Mouse (Mus musculus) left cerebral cortex, adult 2 months (tissue): ENCODE results near the gene Glb1. TPM values are rescaled to one million over a fixed set of nuclear protein-coding genes. Genes with fewer than 3 reads are reported as not detected.

ENCODE experiments used
- DNase-seq, 2 experiments: peaks; one replicate each; pipeline ENCODE4 v3.0.0; 2021 to 2022; ENCODE audit warnings: low spot score in 2 of 2, mixed read lengths in 1 of 2; ENCODE audit errors: extremely low spot score in 1 of 2
- H3K27ac ChIP-seq: fragments of 200-600 bp; 2 replicates; pipeline ENCODE4 v1.8.1; 2022
- H3K4me3 ChIP-seq: fragments of 200-600 bp; 2 replicates; pipeline ENCODE4 v1.8.1; 2022
- CTCF ChIP-seq: fragments of 200-600 bp; IDR thresholded peaks from 2 replicates; pipeline ENCODE4 v1.8.1; 2022; ENCODE audit warnings: antibody characterized with exemption, mild to moderate bottlenecking, moderate library complexity
- intact Hi-C: fragments of 180-260 bp; cut with DNase I; formaldehyde crosslinking; loops from one replicate; pipeline ENCODE4 v1.15.1; 2025
- total RNA-seq, 2 experiments: library from RNA; stranded (reverse); gene quantifications; 2 replicates each; pipeline ENCODE4 v1.2.3; 2021

Glb1 gene
- total RNA-seq, 2 experiments from 2014 or later = 24.5 to 24.7 TPM

DNA sequence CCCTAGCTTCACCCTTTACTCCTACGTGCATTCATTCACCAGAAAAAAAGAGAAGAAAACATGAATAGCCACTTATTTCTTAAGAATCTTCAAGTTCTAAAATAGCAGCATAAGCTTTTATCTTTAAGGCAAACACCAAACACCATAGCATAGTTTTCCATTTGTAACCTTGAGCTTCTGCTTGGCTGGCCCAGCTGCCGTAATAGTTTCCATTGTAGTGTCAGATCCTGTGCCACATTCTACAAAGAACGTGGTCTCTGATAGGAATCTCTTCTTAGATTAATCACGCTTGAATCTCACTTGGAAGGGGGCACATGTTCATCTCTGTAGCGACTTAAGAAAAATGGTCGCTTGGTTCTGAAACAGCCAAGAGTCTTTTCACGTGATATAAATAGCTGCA lies 50.7 kb downstream of the Glb1 start:
- H3K27ac ChIP-seq = no peak overlapping the region
- intact Hi-C loops = no loop called here

DNA sequence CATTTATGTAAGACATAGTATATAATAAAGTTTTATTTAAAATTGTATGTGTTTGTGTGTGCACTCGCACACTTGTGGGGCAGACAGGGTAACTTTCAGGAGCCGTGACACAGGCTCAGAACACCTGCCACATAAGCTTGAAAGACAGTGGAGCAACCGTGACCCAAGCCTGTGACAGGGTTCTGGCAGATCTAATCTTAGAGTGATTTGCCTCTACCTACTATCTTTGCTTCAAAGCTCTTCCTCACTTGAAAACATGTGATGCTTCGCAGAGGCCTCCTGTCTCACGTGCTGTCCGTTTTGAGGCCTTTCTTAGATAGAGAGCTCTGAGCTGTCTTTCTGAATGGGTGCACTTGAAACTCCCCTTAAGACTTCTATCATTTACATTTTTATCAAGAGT lies 51.5 kb downstream of the Glb1 start:
- no peak overlapping the region for H3K4me3 ChIP-seq
- no peak for DNase-seq
- no peak for TF ChIP-seq CTCF
- H3K27ac ChIP-seq = no peak overlapping the region
- intact Hi-C loops = no loop called here

More for the DNA sequence above, 50.7 kb downstream of the Glb1 start:
- no peak for DNase-seq
- H3K4me3 ChIP-seq = no peak overlapping the region
- no peak for TF ChIP-seq CTCF

DNA sequence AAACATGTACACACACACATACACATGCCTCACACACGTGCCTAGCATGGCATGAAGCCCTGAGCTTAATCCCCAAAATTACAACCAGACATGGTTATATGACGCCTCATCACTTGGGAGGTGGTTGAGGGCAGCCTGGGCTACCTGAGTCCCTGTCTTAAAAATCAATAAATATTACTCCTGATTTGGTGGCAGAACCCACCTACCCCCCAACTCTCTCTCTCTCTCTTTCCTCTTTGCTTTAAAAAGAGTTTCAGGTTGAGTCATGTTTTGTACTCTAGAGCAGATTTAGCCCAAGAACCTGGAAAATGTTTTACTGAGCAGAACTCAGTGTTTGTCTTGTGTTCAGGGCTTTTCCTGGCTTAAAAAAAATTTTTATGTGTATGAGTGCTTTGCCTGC lies 54.5 kb downstream of the Glb1 start:
- DNase-seq = no peak
- Histone ChIP-seq H3K27ac (no peak overlapping the region), H3K4me3 (no peak overlapping the region)
- intact Hi-C loops = no loop called here
- TF ChIP-seq CTCF = no peak

DNA sequence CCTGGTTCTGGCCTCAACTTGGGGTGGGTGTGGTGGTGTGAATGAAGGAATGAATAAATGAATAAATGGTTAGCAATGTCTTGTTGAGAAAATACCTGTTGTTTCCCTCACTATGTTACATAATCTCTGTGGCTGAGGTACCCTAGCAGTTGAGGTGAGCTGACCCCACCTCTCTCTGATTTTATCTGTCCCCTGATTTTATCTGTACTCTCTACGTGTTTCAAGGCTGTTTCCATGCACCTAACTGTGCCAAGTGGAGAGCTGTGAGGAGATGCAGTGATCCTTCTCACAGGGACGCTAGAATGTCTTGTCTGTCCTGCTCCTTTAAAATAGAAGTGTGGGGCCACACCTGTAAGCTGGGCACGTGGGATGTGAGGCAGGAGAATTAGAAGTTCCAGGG lies 57.6 kb downstream of the Glb1 start:
- no peak for TF ChIP-seq CTCF
- H3K4me3 ChIP-seq = no peak overlapping the region
- intact Hi-C loops = no loop called here
- no peak for DNase-seq
- no peak overlapping the region for H3K27ac ChIP-seq

DNA sequence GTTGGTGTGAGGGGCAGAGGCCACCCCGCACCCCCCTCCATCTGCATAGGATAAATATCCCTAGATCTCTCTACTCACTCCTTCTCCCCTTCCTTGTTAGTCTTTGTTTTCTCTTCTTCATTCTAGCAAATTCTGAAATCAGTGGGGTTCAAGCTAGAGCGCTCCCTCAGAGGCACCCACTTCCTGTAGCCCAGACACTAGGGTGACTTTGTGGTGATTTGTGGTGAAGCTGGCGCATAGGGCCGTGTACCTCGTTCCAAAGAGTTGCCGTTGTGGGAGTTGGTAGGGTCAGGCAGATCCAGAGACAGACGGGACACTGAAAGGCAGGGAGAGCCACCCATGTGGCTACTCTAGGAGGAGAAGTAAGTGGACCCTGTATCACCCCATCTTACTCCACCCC lies 61.7 kb downstream of the Glb1 start:
- H3K27ac ChIP-seq = no peak overlapping the region
- H3K4me3 ChIP-seq = no peak overlapping the region
- TF ChIP-seq CTCF = no peak
- DNase-seq = no peak
- intact Hi-C loops = no loop called here

DNA sequence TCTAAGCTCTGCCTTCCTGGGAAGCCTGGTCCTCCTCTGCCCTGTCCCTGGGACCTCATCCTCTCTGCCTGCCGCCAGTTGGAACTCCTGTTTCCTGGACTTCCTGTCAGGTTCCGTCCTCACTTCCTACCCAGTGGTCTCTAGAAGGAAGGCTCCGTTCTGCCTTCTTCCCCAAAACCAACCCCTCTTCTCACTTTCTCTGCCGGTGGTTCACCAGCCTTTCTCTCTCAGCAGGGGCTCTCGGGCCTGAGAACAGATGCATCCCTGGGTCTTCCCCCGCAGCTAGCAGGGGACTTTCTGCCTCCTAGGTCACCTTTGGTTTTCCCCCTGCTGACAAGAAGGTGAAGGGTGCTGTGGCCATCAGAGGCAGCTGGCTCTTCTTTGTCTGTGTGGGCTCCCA lies 64.6 kb downstream of the Glb1 start:
- intact Hi-C loops = no loop called here
- TF ChIP-seq CTCF = no peak
- Histone ChIP-seq H3K4me3 (no peak overlapping the region), H3K27ac (no peak overlapping the region)
- no peak for DNase-seq

DNA sequence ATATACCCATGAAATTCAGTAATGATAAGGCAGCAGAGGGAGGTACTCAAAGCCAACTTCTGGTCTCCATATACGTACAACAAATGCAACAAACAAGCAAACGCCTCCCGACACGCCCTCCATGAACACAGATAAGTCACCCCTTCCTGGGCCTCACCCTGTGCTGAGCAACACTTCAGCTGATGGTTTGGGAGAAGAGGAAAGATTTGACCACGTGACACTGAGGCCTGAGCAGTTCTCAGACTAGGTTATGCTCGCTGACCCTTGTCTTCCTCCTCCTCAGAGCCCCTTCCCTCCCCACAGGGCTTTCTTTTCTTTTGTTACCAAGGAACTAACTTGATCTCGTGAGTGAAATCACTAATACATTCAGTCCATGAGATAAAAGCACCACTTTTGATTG lies 66.0 kb downstream of the Glb1 start:
- no peak for DNase-seq
- intact Hi-C loops = no loop called here
- TF ChIP-seq CTCF = no peak
- H3K4me3 ChIP-seq = no peak overlapping the region
- no peak overlapping the region for H3K27ac ChIP-seq

DNA sequence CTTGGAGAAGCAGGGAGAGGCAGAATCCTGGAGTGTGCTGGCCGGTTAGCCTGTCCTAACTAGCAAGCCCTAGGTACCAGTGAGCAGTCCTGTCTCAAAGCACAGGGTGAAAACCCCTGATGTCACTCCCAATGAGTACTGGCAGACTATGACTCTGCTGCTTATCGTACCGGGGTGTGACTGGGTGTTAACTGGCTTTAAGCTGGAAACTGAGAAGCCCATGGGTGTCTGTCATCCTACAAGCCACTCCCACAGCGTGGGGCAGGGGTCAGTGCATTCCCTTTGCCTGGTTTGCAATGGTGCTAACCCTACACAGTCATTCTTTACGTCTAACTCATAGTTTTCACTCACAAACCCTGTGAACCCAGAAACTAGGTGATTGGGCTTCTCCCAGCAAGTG lies 67.3 kb downstream of the Glb1 start:
- Histone ChIP-seq H3K27ac (no peak overlapping the region), H3K4me3 (no peak overlapping the region)
- intact Hi-C loops = no loop called here
- TF ChIP-seq CTCF = no peak
- no peak for DNase-seq

DNA sequence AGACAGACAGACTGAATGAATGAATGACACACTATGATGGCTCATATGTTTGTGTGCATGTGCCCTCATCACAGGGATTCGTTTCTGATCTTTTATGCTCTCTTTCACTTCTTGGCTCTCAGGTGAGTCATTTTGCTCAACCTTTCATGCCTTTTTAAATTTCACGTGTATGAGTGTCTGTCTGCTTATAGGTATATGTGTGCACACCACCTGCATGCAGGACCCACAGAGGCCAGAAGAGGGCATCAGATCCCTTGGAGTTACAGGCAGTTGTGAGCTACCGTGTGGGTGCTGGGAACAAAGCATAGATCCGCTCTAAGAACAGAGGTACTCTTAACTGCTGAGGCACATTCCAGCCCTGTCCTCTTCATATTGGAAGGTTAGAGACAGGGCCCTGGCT lies 67.8 kb downstream of the Glb1 start:
- intact Hi-C loops = no loop called here
- no peak for TF ChIP-seq CTCF
- no peak for DNase-seq
- H3K4me3 ChIP-seq = no peak overlapping the region
- H3K27ac ChIP-seq = no peak overlapping the region

DNA sequence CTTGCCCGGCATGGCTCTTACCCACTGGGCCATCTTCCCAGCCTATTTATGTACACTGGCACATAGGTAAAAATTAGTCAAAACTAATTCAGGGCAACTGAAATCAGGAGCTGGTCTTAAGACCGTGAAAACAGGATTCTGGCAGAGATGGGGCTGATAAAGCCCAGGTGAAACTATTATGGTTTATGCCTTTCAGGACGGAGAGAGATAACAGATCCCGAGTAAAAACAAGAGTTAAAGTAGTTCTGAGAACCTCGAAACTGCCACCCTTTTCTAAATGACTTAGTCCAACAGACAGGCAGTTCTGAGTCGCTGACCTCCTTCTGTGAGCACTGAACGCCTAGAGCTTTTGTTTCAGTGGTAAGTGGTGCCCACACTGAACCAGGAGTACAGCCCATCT lies 71.0 kb downstream of the Glb1 start:
- no peak for TF ChIP-seq CTCF
- DNase-seq = no peak
- Histone ChIP-seq H3K4me3 (no peak overlapping the region), H3K27ac (no peak overlapping the region)
- intact Hi-C loops = no loop called here

DNA sequence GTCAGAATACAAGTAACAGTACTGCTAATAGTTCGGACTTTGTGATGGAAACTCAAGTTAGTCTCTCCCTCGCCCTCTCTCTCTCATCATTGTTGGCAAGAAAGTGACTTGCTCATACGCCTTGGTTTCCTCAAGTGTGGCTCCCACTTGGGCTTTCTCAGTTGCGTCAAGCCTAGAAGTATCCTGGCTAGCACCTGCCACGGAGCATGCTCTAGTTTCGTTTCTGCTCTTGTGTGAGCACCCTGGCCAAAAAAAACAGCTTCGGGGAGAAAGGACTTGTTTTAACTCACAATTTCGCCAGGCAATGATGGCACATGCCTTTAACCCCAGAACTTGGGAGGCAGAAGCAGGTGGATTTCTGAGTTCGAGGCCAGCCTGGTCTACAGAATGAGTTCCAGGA lies 76.1 kb downstream of the Glb1 start:
- intact Hi-C loops = no loop called here
- H3K27ac ChIP-seq = no peak overlapping the region

DNA sequence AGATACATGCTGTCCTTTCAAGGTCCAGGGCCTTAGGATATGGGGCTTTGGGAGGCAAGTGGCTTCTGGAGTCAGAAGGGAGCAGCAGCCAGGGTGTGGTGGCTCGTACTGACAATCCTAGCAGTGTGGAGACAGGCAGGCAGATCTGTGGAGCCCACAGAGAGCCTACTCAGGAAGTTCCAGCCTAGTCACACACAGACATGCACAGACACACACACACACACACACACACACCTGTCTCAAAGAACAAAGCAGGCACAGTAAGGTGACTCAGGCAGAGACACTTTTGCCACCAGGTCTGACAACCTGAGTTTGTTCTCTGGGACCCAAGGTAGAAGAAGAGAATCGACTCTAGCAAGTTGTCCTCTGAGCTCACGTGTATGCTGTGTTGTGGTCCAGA lies 80.1 kb downstream of the Glb1 start:
- Histone ChIP-seq H3K27ac (no peak overlapping the region), H3K4me3 (no peak overlapping the region)
- no peak for DNase-seq
- intact Hi-C loops = no loop called here
- TF ChIP-seq CTCF = no peak

More for the DNA sequence above, 76.1 kb downstream of the Glb1 start:
- no peak for TF ChIP-seq CTCF
- no peak for DNase-seq
- H3K4me3 ChIP-seq = no peak overlapping the region

DNA sequence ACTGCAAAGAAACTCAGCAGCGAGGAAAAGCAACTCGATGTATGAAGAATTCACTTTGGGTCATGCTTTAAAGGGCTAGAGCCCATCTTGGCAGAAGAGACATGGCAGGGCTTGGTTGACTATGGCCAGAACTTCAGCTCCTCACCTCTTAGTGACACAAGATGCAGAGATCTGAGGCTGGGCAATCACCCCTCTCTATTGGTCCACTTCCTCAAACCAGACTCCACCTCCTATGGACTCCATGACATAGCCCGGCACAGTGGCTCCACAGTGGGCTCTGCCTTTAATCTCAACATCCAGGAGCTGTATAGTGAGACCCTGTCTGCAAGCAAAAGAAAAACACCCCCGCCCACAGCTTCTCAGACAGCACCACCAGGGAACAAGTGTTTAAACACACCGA lies 83.9 kb downstream of the Glb1 start:
- intact Hi-C loops = no loop called here
- Histone ChIP-seq H3K27ac (no peak overlapping the region), H3K4me3 (no peak overlapping the region)
- DNase-seq = no peak
- TF ChIP-seq CTCF = no peak

DNA sequence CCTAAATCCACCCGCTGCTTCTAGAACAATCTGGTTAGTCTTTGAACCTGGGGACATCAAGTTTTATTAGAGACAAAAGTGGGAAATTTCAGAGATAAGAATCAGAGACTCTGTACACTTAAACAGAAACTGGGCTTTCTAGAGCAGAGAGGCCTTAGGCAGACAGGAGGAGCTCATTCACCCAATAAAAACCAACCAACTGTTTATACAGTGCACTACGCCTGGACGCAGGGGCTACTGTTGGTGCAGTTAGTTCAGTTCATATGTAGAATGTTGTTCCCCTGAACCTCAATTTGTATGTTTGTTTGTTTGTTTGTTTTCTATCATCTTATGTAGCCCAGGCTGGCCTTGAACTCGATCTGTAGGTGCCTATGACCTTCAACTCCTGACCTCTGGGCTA lies 85.9 kb downstream of the Glb1 start:
- no peak for TF ChIP-seq CTCF
- Histone ChIP-seq H3K27ac (no peak overlapping the region), H3K4me3 (no peak overlapping the region)
- intact Hi-C loops = no loop called here
- DNase-seq = no peak
